Mouse (Mus musculus) adrenal gland, adult (tissue): ENCODE results near the gene Golt1a.
A peak's percentile ranks its signal among the peaks of the same experiment; 100 is the strongest.

Experiments used
- DNase-seq, 2 experiments: peaks; one replicate each; pipeline ENCODE4 v3.0.0; 2022 to 2023; ENCODE audit warnings: low spot score in 1 of 2; ENCODE audit not compliant: inconsistent age in 2 of 2

Gene Golt1a

DNA sequence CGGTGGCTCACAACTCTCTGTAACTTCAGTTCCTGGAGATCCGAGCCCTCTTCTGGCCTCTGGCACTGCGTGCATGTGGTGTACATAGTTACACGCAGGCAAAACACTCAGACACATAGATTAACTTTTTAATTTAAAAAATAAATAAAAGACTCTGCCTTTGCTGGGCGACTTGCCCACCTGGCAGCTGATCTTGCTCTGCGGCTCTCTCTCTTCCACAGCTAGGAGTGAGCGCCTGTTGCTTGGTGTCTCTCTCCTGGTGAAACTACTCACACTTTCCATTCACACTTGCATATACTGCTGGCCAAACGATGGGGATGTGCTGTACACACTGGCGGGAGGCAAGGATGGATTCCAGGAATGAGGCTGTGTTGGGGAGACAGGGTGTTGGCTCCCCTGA lies 36.9 kb downstream of the Golt1a start:
- DNase-seq: no peak

DNA sequence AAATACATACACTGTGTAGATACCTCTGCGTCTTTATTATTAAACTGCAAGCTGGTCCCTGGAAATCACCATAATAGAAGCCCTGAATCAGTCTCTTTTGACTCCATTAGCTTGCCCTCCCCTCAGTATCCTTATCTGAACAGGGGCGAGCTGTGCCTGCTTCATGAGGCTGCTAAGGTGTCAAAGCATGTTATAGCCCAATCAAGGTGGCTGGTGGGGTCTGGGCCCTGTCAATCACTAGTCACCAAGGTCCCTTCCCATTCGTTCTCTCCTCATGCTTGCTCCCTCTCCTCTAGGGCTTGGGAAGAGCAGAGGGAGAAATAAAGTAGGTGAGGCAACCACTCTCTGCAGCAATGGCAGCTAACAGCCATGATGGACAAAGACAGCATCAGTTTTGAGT lies 37.6 kb downstream of the Golt1a start:
- DNase-seq: no peak

DNA sequence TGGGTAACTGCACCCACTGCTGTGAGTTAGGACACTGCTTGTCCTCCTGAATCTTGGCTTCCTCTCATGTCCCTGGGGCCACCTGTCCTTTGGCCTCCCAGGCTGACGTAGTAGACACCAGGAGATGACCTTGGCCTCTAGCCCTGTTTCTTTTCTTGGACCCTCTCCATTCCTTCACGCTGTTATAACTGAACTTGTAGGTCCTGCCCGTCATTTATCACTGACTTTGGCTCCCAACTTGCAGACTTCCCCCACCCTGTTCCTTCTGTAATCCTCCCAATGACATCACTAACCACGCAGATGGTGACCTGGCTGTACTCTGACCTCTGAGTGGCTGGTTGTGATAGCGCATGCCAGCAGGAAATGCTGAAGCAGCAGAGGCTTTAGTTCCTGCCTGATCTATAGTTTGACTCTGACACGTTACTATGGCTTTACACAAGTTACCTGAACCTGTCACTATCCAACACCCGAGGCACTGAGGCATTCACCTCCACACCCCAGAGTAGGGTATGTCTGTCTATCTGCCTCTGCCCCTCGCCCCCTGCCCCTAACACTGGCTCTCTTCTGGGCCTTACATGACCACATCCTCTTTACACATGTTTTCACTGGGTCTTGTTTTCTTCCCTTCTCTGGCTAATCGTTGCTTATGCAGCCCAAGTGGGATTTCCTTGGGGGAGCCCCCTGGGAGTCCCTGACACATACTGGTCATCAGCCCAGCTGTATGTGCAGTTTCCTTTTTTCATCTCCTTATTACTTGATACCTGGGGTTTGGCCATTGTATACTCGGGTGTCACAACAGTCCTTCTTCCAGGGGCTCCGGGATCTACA lies 38.3 kb downstream of the Golt1a start:
- DNase-seq: peak; percentile 80 to 89

DNA sequence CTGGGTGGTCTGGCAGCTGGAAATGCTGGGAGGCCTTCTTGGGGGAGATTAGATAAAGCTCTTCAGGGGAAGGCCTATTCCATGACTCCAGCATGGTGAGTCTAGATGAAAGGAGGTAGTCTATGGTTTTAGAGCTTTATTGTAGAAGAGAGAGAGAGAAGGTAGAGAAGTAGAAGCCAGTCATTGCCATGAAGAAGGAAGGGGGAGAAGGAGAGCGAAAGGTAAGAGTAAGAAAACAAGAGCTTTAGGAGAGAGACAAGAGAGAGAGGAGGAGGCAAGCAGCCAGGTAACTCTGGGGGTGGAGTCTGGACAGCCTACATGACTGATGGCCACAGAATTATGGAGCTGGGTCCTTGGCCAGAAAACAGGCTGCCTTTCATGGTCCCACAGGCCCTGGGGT lies 40.6 kb downstream of the Golt1a start, which contains the start of gene Ren1:
TSS of gene Ren1 (plus strand) at position 301 of the 400 bp plus-strand sequence.
- no peak for DNase-seq

DNA sequence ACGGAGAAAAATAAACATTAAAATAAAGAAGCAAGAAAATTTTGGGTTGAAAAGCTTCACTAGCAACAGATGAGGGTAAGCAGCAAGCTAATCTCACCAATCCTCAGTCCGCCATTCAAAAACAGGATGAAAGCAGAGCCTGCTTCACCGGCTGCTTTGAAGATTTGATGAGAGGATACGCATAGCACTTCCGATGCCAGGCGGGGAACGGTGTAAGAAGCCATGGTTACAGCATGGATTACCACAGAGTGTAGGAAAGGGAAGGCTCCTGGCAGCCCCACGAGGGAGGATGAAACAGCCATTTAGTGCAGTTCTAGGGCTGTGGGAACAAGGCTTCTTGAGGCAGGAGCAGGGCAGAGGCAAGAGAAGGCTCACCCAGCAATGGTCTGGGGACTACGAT lies 42.2 kb downstream of the Golt1a start:
- no peak for DNase-seq

DNA sequence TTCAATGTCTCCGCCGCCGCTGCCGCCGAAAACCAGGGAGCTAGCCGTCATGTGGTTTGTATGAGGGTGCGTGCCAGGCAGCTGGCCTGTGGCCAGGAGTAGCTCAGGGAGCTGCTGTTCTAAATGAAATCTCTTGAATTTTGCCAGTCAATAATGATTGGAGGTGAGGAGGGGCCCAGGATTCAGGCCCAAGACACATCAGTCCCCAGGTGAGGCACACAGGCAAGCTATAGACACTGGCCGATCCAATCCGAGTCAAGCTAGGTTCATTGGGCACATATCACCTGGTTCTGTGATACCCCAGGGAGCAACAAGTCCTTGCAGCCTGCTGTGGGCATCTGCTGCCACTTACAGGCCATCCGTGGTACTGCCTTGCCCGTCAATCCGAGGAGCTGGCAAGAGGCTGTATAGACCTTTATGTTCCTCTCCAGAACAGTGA lies 43.8 kb downstream of the Golt1a start:
- DNase-seq: peak; percentile 89 to 96

DNA sequence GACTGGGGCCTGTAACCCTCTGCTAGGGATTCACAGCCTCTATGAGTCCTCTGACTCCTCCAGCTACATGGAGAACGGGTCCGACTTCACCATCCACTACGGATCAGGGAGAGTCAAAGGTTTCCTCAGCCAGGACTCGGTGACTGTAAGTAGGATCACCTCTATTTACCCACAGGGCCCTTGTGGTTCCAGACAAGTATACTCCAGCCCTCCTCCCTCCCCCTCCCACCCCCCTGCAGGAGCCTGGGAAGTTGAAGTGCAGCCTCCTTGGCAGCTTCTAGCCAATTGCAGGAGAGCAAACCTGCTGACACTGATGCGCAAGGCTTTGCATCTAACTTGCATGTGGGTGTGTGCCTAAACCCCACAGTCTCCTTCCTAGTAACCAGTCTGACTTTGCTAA lies 45.9 kb downstream of the Golt1a start:
- DNase-seq: no peak

DNA sequence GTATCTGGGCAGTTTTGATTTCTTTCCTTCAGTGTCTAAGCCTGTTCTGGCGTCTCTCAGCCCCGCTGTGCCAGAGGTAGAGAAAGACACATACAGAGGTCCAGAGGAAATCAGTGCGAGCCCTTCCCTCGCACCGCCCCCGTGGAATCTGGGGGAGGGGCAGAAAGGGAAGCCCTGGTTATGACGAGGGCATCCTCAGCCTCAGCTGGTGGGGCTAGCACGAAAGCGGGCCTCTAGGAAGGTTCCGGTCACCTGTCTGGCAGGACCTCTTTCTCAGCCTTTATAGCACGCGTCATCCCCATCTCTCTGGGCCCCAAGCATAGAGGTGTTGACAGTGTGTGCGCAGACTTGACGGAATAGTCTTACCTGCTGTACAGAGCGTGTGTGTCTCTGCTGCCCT lies 46.3 kb downstream of the Golt1a start:
- DNase-seq: no peak

DNA sequence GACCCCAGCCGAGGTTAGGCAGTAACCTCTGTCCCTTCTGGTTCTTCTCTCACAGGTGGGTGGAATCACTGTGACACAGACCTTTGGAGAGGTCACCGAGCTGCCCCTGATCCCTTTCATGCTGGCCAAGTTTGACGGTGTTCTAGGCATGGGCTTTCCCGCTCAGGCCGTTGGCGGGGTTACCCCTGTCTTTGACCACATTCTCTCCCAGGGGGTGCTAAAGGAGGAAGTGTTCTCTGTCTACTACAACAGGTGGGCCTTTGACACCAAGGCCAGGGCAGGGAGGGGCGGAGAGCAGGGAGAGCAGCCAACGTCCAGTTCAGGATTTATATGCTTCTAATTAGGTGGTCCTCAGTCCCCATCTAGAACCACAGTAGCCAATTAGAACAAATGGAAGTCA lies 46.7 kb downstream of the Golt1a start:
- no peak for DNase-seq

DNA sequence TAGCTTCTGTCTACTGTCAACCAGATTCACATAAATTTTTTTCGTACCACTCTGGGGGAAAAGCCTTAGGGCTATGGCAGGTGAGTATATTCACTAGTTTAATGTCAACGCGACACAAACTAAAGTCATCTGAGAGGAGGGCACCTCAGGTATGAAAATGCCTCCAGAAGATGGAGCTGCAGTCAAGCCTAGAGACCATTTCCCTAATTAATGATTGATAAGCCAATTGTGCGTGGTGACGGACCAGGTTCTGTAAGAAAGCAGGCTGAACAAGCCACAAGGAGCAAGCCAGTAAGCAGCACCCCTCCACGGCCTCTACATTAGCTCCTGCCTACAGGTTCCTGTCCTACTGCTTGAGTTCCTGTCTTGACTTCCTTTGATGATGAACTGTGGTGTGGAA lies 51.4 kb downstream of the Golt1a start:
- no peak for DNase-seq

DNA sequence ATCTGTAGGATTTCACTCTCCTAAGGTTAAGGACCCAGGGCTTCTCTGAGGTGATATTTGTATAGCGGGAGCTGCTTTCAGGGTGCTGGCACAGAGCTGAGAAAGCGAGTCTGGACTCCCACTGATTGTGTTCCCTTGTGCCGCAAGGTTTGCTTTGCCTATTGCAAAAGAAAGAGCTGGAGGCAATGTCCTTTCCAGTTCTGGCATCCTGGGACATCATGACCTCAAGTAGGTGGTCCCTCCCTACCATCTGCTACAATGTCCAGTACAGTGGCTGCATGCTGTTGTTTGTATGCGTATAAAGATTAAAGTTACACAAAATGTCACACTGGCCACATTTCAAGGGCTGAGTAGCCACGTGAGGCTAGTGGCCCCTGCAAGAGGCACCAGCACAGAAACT lies 52.5 kb downstream of the Golt1a start:
- DNase-seq: no peak

DNA sequence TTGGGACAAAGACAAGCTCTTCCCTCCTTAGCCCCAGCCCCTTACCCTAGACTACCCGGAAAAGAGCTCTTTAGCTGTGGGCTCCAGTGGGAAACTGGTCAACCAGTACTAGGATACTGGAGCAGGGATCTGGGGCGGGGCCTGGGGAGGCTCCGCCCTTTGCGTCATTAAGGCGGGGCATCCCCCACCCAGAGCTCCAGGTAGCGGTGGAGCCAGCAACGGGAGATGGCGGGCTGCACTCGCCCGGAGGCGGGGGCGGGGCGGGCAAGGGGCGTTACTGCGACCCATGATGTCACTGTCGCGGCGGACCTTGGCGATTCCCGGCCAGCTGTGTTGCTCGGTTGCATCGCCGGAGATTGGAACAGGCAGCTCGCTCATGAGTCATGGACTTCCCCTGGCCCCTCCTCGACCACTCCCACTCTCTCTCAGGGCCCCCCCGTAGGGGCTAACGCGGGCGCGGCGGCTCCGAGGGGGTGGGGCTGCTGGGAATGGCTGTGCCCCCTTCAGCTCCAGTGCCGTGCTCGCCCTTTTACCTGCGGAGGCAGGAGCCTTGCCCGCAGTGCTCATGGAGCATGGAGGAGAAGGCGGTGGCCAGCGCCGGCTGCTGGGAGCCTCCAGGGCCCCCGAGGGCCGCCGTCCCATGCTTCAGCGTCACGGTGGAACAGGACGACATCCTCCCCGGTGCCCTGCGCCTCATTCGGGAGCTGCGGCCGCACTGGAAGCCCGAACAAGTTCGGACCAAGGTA lies 53.8 kb downstream of the Golt1a start, which contains the start of gene Etnk2:
TSS of gene Etnk2 (plus strand) at position 297 of the 746 bp plus-strand sequence.
- DNase-seq: peak; percentile 96

DNA sequence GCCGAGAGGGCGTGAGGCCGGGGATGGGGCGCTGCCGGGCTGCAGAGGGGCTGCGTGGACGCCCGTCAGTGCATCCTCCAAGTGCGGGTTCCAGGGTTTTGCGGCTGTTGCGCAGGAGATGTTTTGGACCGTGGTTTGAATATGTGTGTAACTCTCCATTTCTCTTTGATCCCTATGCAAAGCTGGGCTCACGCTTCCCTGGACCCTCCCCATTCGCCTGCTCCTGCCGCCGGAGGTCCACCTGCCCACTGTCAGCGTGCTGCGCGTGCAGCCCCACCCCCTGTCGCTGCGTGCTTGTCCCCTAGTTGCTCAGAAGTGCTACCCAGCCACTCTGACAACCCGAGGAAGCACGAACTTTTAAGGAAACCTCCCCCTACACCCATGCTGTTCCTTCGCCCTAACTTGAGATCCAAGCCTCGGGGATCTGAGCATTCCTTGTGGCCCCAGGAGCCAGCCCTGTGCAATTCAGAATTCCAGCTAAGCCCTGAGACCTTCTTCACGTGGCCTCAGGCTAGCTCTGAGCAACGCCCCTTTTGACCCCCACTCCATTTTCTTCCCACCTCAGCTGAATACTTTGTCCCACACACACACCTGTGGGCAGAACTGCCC lies 54.5 kb downstream of the Golt1a start:
- peak in 1 of 2 experiments; percentile 53 for DNase-seq

DNA sequence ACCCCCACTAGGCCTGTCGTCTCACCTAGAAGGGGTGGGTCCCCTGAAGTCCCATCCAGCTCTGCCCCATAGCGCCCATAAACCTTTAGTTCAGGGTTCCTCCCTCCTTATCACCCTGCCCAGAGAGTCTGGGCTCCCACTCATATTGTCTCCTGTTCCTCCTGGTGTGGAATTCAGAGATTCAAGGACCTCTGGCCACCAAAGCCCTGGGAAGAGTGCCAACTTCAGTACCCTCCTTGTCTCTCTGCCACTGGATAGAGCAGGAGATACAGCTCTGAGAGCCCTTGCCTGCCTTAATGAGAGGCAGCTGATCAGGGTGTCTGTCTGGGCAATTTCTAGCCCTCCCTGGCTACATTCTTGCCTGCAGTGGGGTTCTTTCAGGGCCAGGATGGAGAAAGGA lies 55.3 kb downstream of the Golt1a start:
- peak; percentile 54 to 67 for DNase-seq

DNA sequence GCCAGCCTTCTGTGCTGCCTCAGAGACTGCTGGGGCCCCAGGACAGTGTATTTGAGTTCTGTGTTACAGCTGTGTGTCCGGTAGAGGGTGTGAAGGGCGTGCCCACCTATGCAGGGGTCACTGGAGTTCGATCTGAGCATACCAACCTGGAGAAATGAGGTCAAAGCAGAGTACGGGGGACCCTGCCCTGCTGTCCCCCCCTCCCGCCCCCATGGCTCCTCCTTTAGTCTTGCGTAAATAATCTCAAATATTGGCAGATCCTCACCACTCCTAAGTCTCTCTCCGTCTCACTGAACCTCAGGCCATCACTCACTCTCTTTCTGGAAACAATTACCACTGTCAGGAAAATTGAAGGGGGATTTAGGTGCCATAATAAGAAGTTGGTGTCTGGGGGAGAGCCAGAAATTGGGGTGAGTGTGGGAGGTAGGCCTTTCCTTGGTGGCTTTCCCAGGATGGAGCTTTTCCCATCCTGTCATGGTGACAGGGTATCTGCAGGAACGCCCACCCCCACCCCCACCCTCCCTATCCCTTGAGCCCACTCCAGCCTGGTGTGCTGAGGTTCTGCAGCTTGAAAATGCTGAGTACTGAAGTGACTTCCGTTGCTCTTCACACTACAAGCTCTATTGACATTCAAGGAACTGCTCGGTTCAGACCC lies 57.5 kb downstream of the Golt1a start:
- no peak for DNase-seq

DNA sequence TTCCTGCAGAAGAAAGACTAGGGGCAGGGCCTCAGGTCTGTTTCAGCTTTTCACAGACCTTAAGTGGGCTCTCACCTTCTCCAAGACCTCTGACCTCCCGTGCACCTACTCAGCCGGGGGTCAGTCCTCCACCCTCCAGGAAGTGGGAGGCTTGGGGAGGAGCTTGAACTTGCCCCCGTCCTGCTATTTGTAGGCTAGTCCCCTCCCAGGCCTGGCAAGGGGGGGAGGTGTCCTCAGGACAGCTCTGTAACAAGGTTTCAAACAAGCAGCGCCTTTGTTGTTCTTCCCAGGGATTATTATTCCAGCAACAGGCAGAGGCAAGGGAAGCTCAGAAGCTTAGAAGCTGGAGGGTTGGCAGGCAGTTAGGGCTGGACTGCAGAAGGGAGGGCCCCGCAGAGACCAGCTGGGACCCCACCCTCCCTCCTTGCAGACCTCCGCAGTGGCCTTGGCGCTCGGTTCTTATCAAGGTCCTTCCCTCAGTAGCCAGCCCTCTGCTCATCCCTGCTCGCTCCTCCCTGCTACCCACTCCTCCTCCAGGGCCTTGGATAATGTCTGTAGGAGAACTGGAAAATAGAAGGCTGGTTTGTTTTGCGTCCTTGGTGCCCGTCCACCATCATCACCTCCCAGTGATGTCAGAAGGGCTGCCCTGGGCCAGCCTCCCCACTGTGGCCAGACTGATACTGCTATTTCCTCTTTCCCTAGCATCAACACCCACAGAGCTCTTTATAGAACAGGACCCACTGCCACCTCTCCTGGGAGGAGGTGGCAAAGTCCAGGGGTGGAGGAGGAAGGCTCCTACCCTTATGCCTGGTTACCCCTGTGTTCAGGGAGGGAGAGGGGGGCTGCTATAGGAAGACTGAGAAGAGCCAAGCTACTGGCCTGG lies 58.2 kb downstream of the Golt1a start:
- DNase-seq: peak; percentile 81

DNA sequence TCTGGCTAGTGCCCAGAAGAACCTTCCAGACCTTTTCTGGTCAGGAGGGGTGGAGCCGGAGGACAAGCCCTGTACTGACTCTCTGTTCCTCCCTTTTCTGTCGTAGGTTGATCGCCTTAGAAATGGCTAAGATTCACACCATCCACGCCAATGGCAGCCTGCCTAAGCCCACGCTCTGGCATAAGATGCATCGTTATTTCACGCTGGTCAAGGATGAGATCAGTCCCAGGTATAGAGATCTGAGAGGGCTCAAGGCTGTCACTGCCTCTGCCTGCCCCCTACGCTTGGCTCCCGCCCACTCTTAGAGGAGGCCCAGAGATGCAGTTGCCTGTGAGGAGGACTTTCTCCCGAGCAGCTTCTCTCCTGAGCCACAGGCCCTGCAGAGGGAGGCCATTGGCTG lies 59.0 kb downstream of the Golt1a start:
- peak; percentile 54 to 71 for DNase-seq

DNA sequence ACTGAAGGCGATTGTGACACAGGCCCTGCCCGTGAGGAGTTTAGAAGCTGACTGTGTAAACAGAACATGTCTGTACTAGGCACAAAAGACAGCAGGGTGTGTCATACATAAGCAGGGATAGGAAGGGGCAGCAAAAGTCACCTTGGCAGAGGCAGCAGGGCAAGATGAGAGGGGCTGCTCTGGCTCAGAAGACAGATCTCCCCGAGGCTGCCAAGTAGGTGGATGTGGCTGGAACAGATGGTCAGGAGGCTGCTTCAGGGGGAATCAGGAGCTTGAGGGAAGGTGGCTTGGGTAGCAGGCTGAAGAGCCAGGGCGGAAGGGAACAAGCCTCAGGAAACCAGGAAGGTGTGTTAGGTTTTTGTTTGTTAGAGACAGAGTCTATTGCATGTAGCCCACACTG lies 60.8 kb downstream of the Golt1a start:
- DNase-seq: no peak

DNA sequence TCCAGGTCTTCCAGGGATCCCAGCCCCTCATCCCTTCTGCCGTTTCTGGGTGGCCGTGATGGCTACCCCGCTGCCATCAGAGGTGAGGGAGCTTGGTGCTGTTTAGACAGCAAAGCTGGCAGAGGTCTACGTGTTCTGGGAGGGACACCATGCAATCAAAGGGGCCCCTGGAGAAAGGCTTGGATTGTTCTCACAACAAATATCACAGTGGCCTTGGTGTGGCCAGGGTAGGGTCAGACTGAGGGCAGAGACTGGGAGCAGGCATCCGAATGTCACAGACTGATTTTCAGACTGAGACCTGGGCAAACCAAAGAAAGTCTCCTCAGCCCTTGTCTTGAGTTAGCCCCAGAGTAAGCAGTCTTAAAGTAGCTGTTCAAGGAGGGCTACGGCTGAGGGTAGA lies 61.8 kb downstream of the Golt1a start:
- DNase-seq: peak; percentile 69 to 70

DNA sequence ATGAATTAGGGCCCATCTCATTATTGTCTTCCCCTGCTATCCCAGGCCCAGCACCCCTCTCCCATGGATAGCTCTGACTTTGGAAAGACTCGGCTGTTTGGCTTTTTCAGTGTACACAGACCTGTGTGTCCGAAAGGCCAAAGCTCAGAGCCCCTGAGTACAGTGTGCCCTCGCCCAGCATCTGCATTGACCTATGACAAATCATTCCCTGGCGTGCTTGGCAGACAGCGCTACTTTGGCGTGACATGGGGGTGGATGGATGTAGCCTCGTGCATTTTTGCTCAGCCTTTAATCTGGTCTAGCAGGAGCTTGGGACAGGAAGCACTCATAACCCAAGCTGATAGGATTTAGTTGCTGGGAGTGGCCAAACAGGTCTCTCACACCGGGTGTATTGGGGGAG lies 62.5 kb downstream of the Golt1a start:
- DNase-seq: peak; percentile 83 to 85
